Comparison of ENCODE assay signal across 12 mouse cellular contexts in genomic region chr19:32512518-32512917, GRCm38 (mm10). TPM values are rescaled to one million over a fixed set of nuclear protein-coding genes. Genes with fewer than 3 reads are reported as not detected.
DNase-seq lines count a peak whose midpoint lies in the region; ATAC-seq and TF ChIP-seq lines count a peak whose summit lies in the region.
"Had no signal": no experiment of that assay in that cellular context is flagged by ENCODE, and none has a peak within 500 bp of the region (broad histone marks: within the 10 kb centered on the region; RNA-seq: fewer than 3 reads in every experiment).

No protein-coding gene starts in this region.

- peak; percentile 34 for DNase-seq in heart, adult 11 months
- peak; percentile 44 for DNase-seq in midbrain, embryonic 11.5 days (ENCODE audit: low spot score, missing footprints)
- peak; percentile 61 for DNase-seq in ZHBTc4 (ENCODE audit: low read depth, low spot score)
- no peak for DNase-seq in stomach, postnatal 0 days (ENCODE audit: low spot score)
- no peak for DNase-seq in ovary, postnatal 10 days (ENCODE audit: low spot score)
- DNase-seq in gastrocnemius, postnatal 4 days (ENCODE audit: low spot score in 2 of 2): no peak
- DNase-seq: layer of hippocampus, adult 9-11 months had no signal

- WGBS in heart, embryonic 12.5 days: 29% methylated on average over 1 of the region's 1 CpGs
- 40% methylated on average over 1 of the region's 1 CpGs for WGBS in midbrain, embryonic 11.5 days
- WGBS in midbrain, embryonic 16.5 days: 48% methylated on average over 1 of the region's 1 CpGs
- WGBS in stomach, postnatal 0 days: 47% methylated on average over 1 of the region's 1 CpGs

- TF ChIP-seq EP300 in stomach, postnatal 0 days (optimal IDR thresholded peaks at IDR 0.05): no peak

- H3K4me2 ChIP-seq in heart, embryonic 12.5 days: no peak overlapping the region
- no peak overlapping the region for H3K4me2 ChIP-seq in midbrain, embryonic 11.5 days
- H3K4me2 ChIP-seq in midbrain, embryonic 16.5 days (ENCODE audit: low read length): no peak overlapping the region
- H3K4me2 ChIP-seq in stomach, postnatal 0 days (replicated peaks; ENCODE audit: low read depth): no peak overlapping the region
- H3K4me2 ChIP-seq: forebrain, embryonic 15.5 days; heart, embryonic 13.5 days had no signal

- H3K9ac ChIP-seq in heart, embryonic 12.5 days: no peak overlapping the region
- H3K9ac ChIP-seq in midbrain, embryonic 11.5 days (ENCODE audit: low read length): no peak overlapping the region
- no peak overlapping the region for H3K9ac ChIP-seq in midbrain, embryonic 16.5 days (ENCODE audit: low read depth, low read length)
- no peak overlapping the region for H3K9ac ChIP-seq in stomach, postnatal 0 days (ENCODE audit: low read length)
- H3K9ac ChIP-seq: forebrain, embryonic 15.5 days; heart, embryonic 13.5 days had no signal

- peak; percentile 59 for TF ChIP-seq CTCF in stomach, postnatal 0 days (IDR thresholded peaks at IDR 0.05; ENCODE audit: low read depth)

- H3K27me3 ChIP-seq in heart, embryonic 12.5 days (replicated peaks): no peaks in the 10 kb centered on the region
- H3K27me3 ChIP-seq in midbrain, embryonic 11.5 days (ENCODE audit: control insufficient read depth, insufficient read depth, low read length): no peaks in the 10 kb centered on the region
- H3K27me3 ChIP-seq in midbrain, embryonic 16.5 days (ENCODE audit: control insufficient read depth, insufficient read depth, low read depth, low read length): no peaks in the 10 kb centered on the region
- H3K27me3 ChIP-seq in stomach, postnatal 0 days (ENCODE audit: control insufficient read depth, insufficient read depth, low read length): no peaks in the 10 kb centered on the region
- H3K27me3 ChIP-seq: forebrain, embryonic 15.5 days; heart, embryonic 13.5 days had no signal

- H3K27ac ChIP-seq in heart, embryonic 12.5 days (ENCODE audit: poor library complexity, severe bottlenecking): no peak overlapping the region
- no peak overlapping the region for H3K27ac ChIP-seq in midbrain, embryonic 11.5 days (ENCODE audit: low read depth, low read length)
- no peak overlapping the region for H3K27ac ChIP-seq in midbrain, embryonic 16.5 days (ENCODE audit: low read length)
- no peak overlapping the region for H3K27ac ChIP-seq in stomach, postnatal 0 days (replicated peaks)
- H3K27ac ChIP-seq: forebrain, embryonic 15.5 days; heart, embryonic 13.5 days had no signal

- no peak for ATAC-seq in heart, embryonic 12.5 days (ENCODE audit: insufficient number of reproducible peaks, low FRiP score)
- no peak for ATAC-seq in midbrain, embryonic 11.5 days (ENCODE audit: low FRiP score)
- ATAC-seq in midbrain, embryonic 16.5 days: no peak
- no peak for ATAC-seq in stomach, postnatal 0 days (ENCODE audit: low FRiP score, low TSS enrichment)
- ATAC-seq: forebrain, embryonic 15.5 days; inflammation-experienced regulatory T-cells, adult 6 months had no signal

- peaks cover 14% of the 10 kb centered on the region for H3K4me1 ChIP-seq in heart, embryonic 12.5 days (replicated peaks)
- H3K4me1 ChIP-seq in midbrain, embryonic 11.5 days (ENCODE audit: control insufficient read depth, insufficient read depth, low read length): no peaks in the 10 kb centered on the region
- no peaks in the 10 kb centered on the region for H3K4me1 ChIP-seq in midbrain, embryonic 16.5 days (ENCODE audit: control insufficient read depth, insufficient read depth, low read length)
- H3K4me1 ChIP-seq in stomach, postnatal 0 days (replicated peaks; ENCODE audit: control insufficient read depth, insufficient read depth): no peaks in the 10 kb centered on the region
- H3K4me1 ChIP-seq: forebrain, embryonic 15.5 days had no signal

- H3K4me3 ChIP-seq in heart, embryonic 12.5 days: no peak overlapping the region
- H3K4me3 ChIP-seq in midbrain, embryonic 11.5 days (ENCODE audit: low read depth, low read length): no peak overlapping the region
- H3K4me3 ChIP-seq in midbrain, embryonic 16.5 days (ENCODE audit: low read depth, low read length): no peak overlapping the region
- no peak overlapping the region for H3K4me3 ChIP-seq in stomach, postnatal 0 days (ENCODE audit: low read depth, low read length)
- H3K4me3 ChIP-seq: forebrain, embryonic 15.5 days; heart, embryonic 13.5 days had no signal

- 0 out of 2 replicates have a peak, but pooled peaks cover 3% of the 10 kb centered on the region for H3K9me3 ChIP-seq in heart, embryonic 12.5 days (replicated peaks)
- peaks cover 4% of the 10 kb centered on the region for H3K9me3 ChIP-seq in midbrain, embryonic 11.5 days (ENCODE audit: control insufficient read depth, low read length)
- no peaks in the 10 kb centered on the region for H3K9me3 ChIP-seq in midbrain, embryonic 16.5 days (replicated peaks; ENCODE audit: control insufficient read depth, low read length, poor library complexity, severe bottlenecking)
- H3K9me3 ChIP-seq in stomach, postnatal 0 days (ENCODE audit: control insufficient read depth, low read length): no peaks in the 10 kb centered on the region
- H3K9me3 ChIP-seq: forebrain, embryonic 15.5 days had no signal

- peaks cover 64% of the 10 kb centered on the region for H3K36me3 ChIP-seq in heart, embryonic 12.5 days
- H3K36me3 ChIP-seq in midbrain, embryonic 11.5 days (ENCODE audit: control insufficient read depth, insufficient read depth, low read length): peaks cover 12% of the 10 kb centered on the region
- H3K36me3 ChIP-seq in midbrain, embryonic 16.5 days (ENCODE audit: control insufficient read depth, insufficient read depth, low read length): peaks cover 41% of the 10 kb centered on the region
- H3K36me3 ChIP-seq in stomach, postnatal 0 days (ENCODE audit: control insufficient read depth, insufficient read depth, low read length): peaks cover 3% of the 10 kb centered on the region; the same call in 1 of the 2 replicates

RNA-seq across cellular contexts. Expression of gene Minpp1, which starts 26.9 kb away (rescaled TPM):
- 79.3 and 81.1 TPM in 2 replicates for polyA plus RNA-seq in heart, embryonic 12.5 days (2016; fragmentation: Nextera tagmentation; extraction: Ambion mirVana)
- 68.9 and 73.8 TPM in 2 replicates for polyA plus RNA-seq in midbrain, embryonic 11.5 days (2014; fragmentation: Nextera tagmentation; extraction: Ambion mirVana)
- 64.4 and 65.4 TPM in 2 replicates for polyA plus RNA-seq in midbrain, embryonic 16.5 days (2015; fragmentation: Nextera tagmentation; extraction: Ambion mirVana)
- 37.5 and 38.7 TPM in 2 replicates for polyA plus RNA-seq in stomach, postnatal 0 days (2015; fragmentation: Nextera tagmentation; extraction: Ambion mirVana)
- total RNA-seq in gastrocnemius, postnatal 4 days (2021): 10 to 100 TPM; 30.4 to 31.8 TPM

RNA-seq across cellular contexts. Expression of gene Rpl9-ps6, which starts 46.1 kb away (rescaled TPM):
- polyA plus RNA-seq in heart, embryonic 12.5 days (2016; fragmentation: Nextera tagmentation; extraction: Ambion mirVana): 57.6 and 60.3 TPM in 2 replicates
- 78.5 and 81.3 TPM in 2 replicates for polyA plus RNA-seq in midbrain, embryonic 11.5 days (2014; fragmentation: Nextera tagmentation; extraction: Ambion mirVana)
- polyA plus RNA-seq in midbrain, embryonic 16.5 days (2015; fragmentation: Nextera tagmentation; extraction: Ambion mirVana): 44.7 and 48.2 TPM in 2 replicates
- polyA plus RNA-seq in stomach, postnatal 0 days (2015; fragmentation: Nextera tagmentation; extraction: Ambion mirVana): 120 and 138 TPM in 2 replicates
- total RNA-seq in gastrocnemius, postnatal 4 days (2021): 10 to 100 TPM; 51.0 to 54.2 TPM

Comparison
In these comparisons a context has a peak if more than half of its experiments do, and no peak if none do; other contexts are left out.
1. DNase-seq: peak in heart, adult 11 months (single experiment), midbrain, embryonic 11.5 days (single experiment) and ZHBTc4 (single experiment); none in stomach, postnatal 0 days (single experiment), ovary, postnatal 10 days (single experiment) and gastrocnemius, postnatal 4 days (0 of 2).